Mouse (Mus musculus) lung, postnatal 0 days (tissue): ENCODE data around the gene Khsrp. TPM values are rescaled to one million over a fixed set of nuclear protein-coding genes. Genes with fewer than 3 reads are reported as not detected.

ENCODE experiments used
- ATAC-seq: fragments of 200-750 bp; cut with Nextera tagmentation; 2 replicates; pipeline ENCODE4 v1.8.0; 2017; ENCODE audit warnings: moderate library complexity
- DNase-seq: peaks from one replicate; pipeline ENCODE4 v3.0.0-alpha.2; 2016; ENCODE audit warnings: low spot score
- H3K27ac ChIP-seq: fragments of 300-500 bp; sonication (generic); 2 replicates; pipeline ENCODE4 v1.5.1; 2014; ENCODE audit warnings: antibody characterized with exemption, mild to moderate bottlenecking, low read length, mixed read lengths
- H3K27me3 ChIP-seq: fragments of 300-500 bp; sonication (generic); replicated peaks from 2 replicates; pipeline ENCODE4 v1.6.1; 2014; ENCODE audit warnings: low read length, mixed read lengths; ENCODE audit not compliant: insufficient read depth
- H3K36me3 ChIP-seq: fragments of 300-500 bp; sonication (generic); 2 replicates; pipeline ENCODE4 v1.6.1; 2014; ENCODE audit warnings: low read length, mixed read lengths; ENCODE audit not compliant: insufficient read depth
- H3K4me1 ChIP-seq: fragments of 300-500 bp; sonication (generic); 2 replicates; pipeline ENCODE4 v1.6.1; 2014; ENCODE audit warnings: antibody characterized with exemption, low read depth, low read length, mixed read lengths; ENCODE audit not compliant: insufficient read depth
- H3K4me2 ChIP-seq: fragments of 300-500 bp; sonication (generic); replicated peaks from 2 replicates; pipeline ENCODE4 v1.6.1; 2014; ENCODE audit warnings: low read depth, mild to moderate bottlenecking, low read length, moderate library complexity, mixed read lengths
- H3K4me3 ChIP-seq: fragments of 300-500 bp; sonication (generic); 2 replicates; pipeline ENCODE4 v1.5.1; 2014; ENCODE audit warnings: low read depth, low read length
- H3K9ac ChIP-seq: fragments of 300-500 bp; sonication (generic); replicated peaks from 2 replicates; pipeline ENCODE4 v1.6.1; 2014; ENCODE audit warnings: low read depth, mild to moderate bottlenecking
- H3K9me3 ChIP-seq: fragments of 300-500 bp; sonication (generic); 2 replicates; pipeline ENCODE4 v1.6.1; 2016; ENCODE audit warnings: low read length, mixed read lengths
- CTCF ChIP-seq: IDR thresholded peaks from 2 replicates; pipeline ENCODE4 v1.5.1; 2016; ENCODE audit warnings: antibody characterized with exemption, mild to moderate bottlenecking
- EP300 ChIP-seq: IDR thresholded peaks from 2 replicates; pipeline ENCODE4 v1.6.1; 2016; ENCODE audit warnings: antibody characterized with exemption, mild to moderate bottlenecking, control low read depth
- WGBS: fragments of 180-500 bp; shearing (Covaris S2); extraction: QIAGEN DNeasy Blood & Tissue Kit; methylation state at CpG from one replicate; pipeline ENCODE4 v1.1.7; 2014; 5-methylcytosine and 5-hydroxymethylcytosine counted together
- polyA plus RNA-seq: library from polyadenylated mRNA; unstranded; fragments of >200 nt; fragmentation: Nextera tagmentation; extraction: Ambion mirVana; gene quantifications from 2 replicates; pipeline ENCODE4 v1.2.1, GENCODE M21; 2015

Khsrp gene
- polyA plus RNA-seq, 1 experiment from 2014 or later, result 20.4 TPM

DNA sequence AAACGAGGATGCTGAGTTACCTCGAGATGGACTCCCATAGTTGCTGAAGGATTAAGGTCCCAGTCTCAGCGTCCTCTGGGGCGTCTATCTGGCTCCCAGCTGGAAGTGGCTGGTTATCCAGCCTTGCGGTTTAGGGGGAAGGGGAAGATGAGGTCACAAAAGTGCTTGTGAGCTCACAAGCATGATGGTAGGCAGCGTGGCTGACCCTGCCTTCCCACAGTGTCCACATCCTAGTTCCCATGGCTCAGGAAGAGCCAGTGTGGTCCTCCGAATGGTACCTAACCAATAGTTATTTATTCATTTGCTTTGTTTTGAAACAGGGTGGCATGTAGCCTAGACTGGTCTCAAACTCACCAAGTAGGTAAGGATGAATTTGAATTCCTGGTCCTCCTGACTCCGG, 10.2 kb upstream of the Khsrp start, which contains the start of gene Slc25a41:
Gene Slc25a41 (minus strand): TSS at position 101 of the 400 bp plus-strand sequence.
- Histone ChIP-seq H3K36me3 (no peaks in the 10 kb centered on the region), H3K27me3 (no peaks in the 10 kb centered on the region), H3K4me1 (no peaks in the 10 kb centered on the region), H3K27ac (no peak within 1 kb of the TSS), H3K4me3 (no peak within 1 kb of the TSS), H3K9ac (no peak within 1 kb of the TSS), H3K4me2 (no peak within 1 kb of the TSS), H3K9me3 (no peaks in the 10 kb centered on the region)
- no peak for ATAC-seq
- DNase-seq, result no peak
- 72% methylated on average over 8 of the region's 8 CpGs for WGBS
- TF ChIP-seq CTCF (no peak), EP300 (no peak)

DNA sequence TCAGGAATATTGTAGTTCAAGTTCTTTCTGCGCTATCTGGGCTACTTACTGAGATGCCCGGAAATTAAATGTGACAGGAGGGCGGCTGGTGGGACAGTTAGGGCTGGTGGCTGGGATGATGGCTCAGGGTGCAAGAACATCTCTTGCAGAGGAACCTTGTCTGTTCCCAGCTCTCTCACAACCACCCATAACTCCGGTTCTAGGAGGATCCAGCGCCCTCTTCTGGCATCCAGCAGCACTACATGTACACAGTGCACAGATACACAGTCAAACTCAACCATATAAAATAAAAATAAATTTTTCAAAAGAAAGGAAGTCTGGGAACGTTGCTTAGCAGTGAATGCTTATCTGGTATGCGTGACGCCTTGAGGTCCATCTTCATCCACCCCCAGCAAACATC, 7.7 kb upstream of the Khsrp start:
- DNase-seq (no peak), ATAC-seq (no peak)
- no peaks in the 10 kb centered on the region for H3K36me3 ChIP-seq
- TF ChIP-seq EP300, result no peak
- TF ChIP-seq CTCF, result peak; percentile 45; the same call in 1 of the 2 replicates
- no peaks in the 10 kb centered on the region for H3K9me3 ChIP-seq
- H3K4me1 ChIP-seq, result no peaks in the 10 kb centered on the region
- H3K9ac ChIP-seq, result no peak overlapping the region
- H3K27me3 ChIP-seq, result no peaks in the 10 kb centered on the region
- 39% methylated on average over 8 of the region's 8 CpGs for WGBS
- H3K27ac ChIP-seq, result no peak overlapping the region
- H3K4me3 ChIP-seq, result no peak overlapping the region
- H3K4me2 ChIP-seq, result no peak overlapping the region

DNA sequence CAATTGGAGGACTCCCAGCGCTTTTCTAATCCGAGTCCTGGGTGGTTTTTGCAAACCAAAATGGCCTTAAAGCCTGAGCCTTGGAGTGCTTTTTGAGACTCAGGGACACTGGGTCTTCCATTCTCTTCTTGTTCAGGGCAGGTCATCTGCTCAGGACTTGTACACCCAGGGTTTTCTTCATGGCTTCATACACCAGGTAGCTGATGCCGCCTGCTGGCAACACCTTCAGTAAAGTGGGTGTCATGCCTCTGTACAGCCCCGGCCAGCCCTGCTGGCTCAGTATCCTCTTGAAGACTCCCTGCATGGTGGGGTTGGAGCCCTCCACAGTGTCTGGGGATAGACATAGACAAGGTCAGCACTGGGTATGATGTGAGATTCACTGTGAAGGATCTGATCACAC, 1.5 kb upstream of the Khsrp start:
- 0 out of 2 replicates have a peak, but pooled peaks cover 1% of the 10 kb centered on the region for H3K36me3 ChIP-seq
- H3K27me3 ChIP-seq, result no peaks in the 10 kb centered on the region
- H3K4me1 ChIP-seq, result peaks cover 13% of the 10 kb centered on the region; the same call in 1 of the 2 replicates
- no peak overlapping the region for H3K4me2 ChIP-seq
- no peaks in the 10 kb centered on the region for H3K9me3 ChIP-seq
- no peak for DNase-seq
- no peak overlapping the region for H3K4me3 ChIP-seq
- H3K27ac ChIP-seq, result no peak overlapping the region
- no peak overlapping the region for H3K9ac ChIP-seq
- 76% methylated on average over 4 of the region's 4 CpGs for WGBS
- no peak for ATAC-seq
- TF ChIP-seq CTCF, result no peak
- no peak for TF ChIP-seq EP300

DNA sequence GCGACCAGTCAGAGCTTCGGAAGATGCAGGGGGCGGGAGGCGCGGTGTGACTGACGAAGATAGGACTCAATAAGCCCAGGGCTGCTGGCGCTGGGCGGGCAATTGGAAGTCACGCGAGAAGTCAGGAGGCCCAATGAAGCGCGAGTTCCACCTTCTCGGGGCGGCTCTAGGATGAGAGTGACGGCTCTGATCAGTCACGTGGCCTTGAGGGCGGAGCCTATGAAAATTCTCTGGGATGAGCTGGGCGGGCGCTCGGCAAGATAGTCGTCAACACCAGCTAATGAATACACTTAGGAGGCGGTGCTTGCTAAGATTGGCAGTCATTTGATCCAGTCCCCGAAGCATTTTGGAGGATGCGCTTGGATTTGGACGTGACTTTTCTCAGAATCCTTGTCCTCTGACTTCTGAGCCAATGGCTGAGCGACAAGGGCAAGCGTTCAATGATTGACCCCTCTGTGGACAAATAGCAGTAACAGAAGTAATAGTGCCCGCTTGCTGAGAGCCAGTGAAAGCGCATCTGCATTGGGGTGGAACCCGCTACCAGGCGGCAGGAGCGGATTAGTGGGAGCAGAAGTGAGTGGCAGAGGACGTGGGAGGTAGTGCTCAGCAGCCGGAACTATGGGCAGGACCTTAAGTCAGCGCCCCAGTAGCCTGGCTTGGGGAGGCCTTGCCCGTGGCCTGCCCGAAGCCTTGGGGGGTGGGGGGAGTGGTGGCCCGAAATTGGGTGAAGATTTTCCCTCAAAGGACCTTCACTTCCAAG, 519 bp upstream of the Khsrp start:
- Histone ChIP-seq H3K4me3 (peak overlapping the region; percentile 4; the same call in 1 of the 2 replicates), H3K9ac (peak overlapping the region; percentile 36; the same call in 1 of the 2 replicates), H3K4me2 (peak overlapping the region; percentile 85), H3K27me3 (no peaks in the 10 kb centered on the region), H3K4me1 (peaks cover 13% of the 10 kb centered on the region; the same call in 1 of the 2 replicates), H3K27ac (peak overlapping the region; percentile 81), H3K36me3 (0 out of 2 replicates have a peak, but pooled peaks cover 5% of the 10 kb centered on the region), H3K9me3 (no peaks in the 10 kb centered on the region)
- TF ChIP-seq CTCF (peak; percentile 41; the same call in 1 of the 2 replicates), EP300 (peak; percentile 53; the same call in 1 of the 2 replicates)
- DNase-seq (peak; percentile 100), ATAC-seq (peak; percentile 95)
- WGBS, result 0% methylated on average over 38 of the region's 38 CpGs

DNA sequence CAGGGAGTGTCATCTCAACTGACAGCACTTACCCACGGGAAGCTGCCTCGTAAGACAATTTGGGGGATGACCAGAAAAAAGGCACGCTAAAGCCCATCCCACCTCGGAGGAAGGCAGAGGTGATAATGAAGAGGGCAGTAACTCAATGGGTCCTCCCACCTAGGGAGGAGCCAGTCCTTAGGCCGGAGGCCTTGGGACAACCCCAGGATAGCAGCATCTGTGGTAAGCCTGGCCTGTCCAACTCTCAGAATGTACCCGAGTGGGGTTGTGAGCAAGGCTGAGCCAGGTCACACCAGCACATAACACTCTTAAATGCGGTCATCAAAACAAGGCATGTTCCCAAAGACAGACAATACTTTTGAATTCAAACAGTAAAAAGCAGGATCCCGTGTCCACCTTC, 1.6 kb downstream of the Khsrp start:
- Histone ChIP-seq H3K27ac (no peak overlapping the region), H3K9me3 (no peaks in the 10 kb centered on the region)

DNA sequence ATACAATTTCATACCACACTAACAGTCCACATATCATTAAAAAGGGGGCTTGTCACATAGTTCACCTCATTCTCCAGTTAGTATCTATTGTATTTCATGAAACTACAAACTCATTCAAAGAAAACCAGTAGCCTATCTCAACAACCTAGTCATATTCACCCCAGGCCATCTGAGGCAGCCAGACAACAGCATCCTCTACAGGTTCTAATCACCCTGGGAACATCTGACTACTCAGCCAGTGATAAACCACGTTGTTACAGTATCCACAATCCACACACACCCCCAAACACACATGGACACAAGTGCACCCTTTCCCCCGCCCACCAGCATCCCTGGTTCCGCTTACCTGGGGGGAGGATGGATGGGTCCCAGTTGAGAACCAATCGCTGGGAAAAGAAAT, 3.9 kb downstream of the Khsrp start:
- H3K36me3 ChIP-seq, result peaks cover 39% of the 10 kb centered on the region
- ATAC-seq, result no peak
- 82% methylated on average over 4 of the region's 4 CpGs for WGBS
- no peak for DNase-seq
- H3K27me3 ChIP-seq, result no peaks in the 10 kb centered on the region
- peaks cover 13% of the 10 kb centered on the region; the same call in 1 of the 2 replicates for H3K4me1 ChIP-seq
- no peak overlapping the region for H3K9ac ChIP-seq
- no peak overlapping the region for H3K27ac ChIP-seq
- no peaks in the 10 kb centered on the region for H3K9me3 ChIP-seq
- H3K4me2 ChIP-seq, result no peak overlapping the region
- no peak for TF ChIP-seq CTCF
- no peak for TF ChIP-seq EP300
- no peak overlapping the region for H3K4me3 ChIP-seq

More for the DNA sequence above, 1.6 kb downstream of the Khsrp start:
- H3K27me3 ChIP-seq, result no peaks in the 10 kb centered on the region
- 0 out of 2 replicates have a peak overlapping the region, but pooled peaks have one; percentile 12 for H3K4me3 ChIP-seq
- peaks cover 19% of the 10 kb centered on the region for H3K36me3 ChIP-seq
- ATAC-seq (no peak), DNase-seq (peak; percentile 13)
- H3K9ac ChIP-seq, result peak overlapping the region; percentile 97; the same call in 1 of the 2 replicates
- H3K4me1 ChIP-seq, result peaks cover 13% of the 10 kb centered on the region; the same call in 1 of the 2 replicates
- WGBS, result 23% methylated on average over 8 of the region's 8 CpGs
- H3K4me2 ChIP-seq, result peak overlapping the region; percentile 85
- TF ChIP-seq EP300 (no peak), CTCF (no peak)
